Mouse (Mus musculus): ENCODE data around the gene Arrdc5. TPM values are rescaled to one million over a fixed set of nuclear protein-coding genes. Genes with fewer than 3 reads are reported as not detected.

Gene Arrdc5
- total and polyA plus RNA-seq, 3 experiments: not detected

- TF ChIP-seq CHD2 (IDR thresholded peaks at IDR 0.05; ENCODE audit: low read length) (no peak), SMC3 (IDR thresholded peaks at IDR 0.05; ENCODE audit: low read depth, low read length) (peak; percentile 59), USF2 (IDR thresholded peaks at IDR 0.05; ENCODE audit: borderline replicate concordance in 1 of 2, insufficient read depth in 1 of 2, low read depth in 1 of 2, low read length in 2 of 2) (no peak), POLR2A (IDR thresholded peaks at IDR 0.05; ENCODE audit: control insufficient read depth in 1 of 2, insufficient read depth in 1 of 2, low read depth in 1 of 2, low read length in 2 of 2, poor library complexity in 1 of 2) (peak; percentile 52 to 92; a peak in 3 of 4 replicates), ZC3H11A (IDR thresholded peaks at IDR 0.05; ENCODE audit: low read depth, low read length) (peak; percentile 31), MAFK (IDR thresholded peaks at IDR 0.05; ENCODE audit: borderline replicate concordance, low read depth, low read length) (no peak), ZKSCAN1 (IDR thresholded peaks at IDR 0.05; ENCODE audit: low read depth, low read length) (no peak), ZNF384 (IDR thresholded peaks at IDR 0.05; ENCODE audit: low read depth, low read length) (peak; percentile 18; the same call in 1 of the 2 replicates), HCFC1 (IDR thresholded peaks at IDR 0.05; ENCODE audit: low read depth, low read length) (peak; percentile 77)
Measured at GRCm38 (mm10) chr17:56276643-56277566, 23.2 kb downstream of the Arrdc5 start, which contains the start of gene Ticam1 (continued).

- peak; percentile 55 for DNase-seq (ENCODE audit: low read depth, low spot score)
- Histone ChIP-seq H3K27me3 (ENCODE audit: control insufficient read depth in 1 of 2, insufficient read depth in 2 of 2, low read length in 2 of 2) (no peaks in the 10 kb centered on the region), H3K4me1 (ENCODE audit: control insufficient read depth in 1 of 2, insufficient read depth in 2 of 2, low read length in 2 of 2) (peaks cover 3 to 9% of the 10 kb centered on the region in 2 experiments; a peak in 2 of 4 replicates), H3K27ac (ENCODE audit: control insufficient read depth, low read depth, low read length) (peak overlapping the region; percentile 61), H3K9ac (ENCODE audit: control insufficient read depth, low read depth, low read length, poor library complexity, severe bottlenecking) (peak overlapping the region; percentile 84), H3K9me3 (replicated peaks; ENCODE audit: insufficient read depth, low read length) (no peaks in the 10 kb centered on the region), H3K36me3 (ENCODE audit: control insufficient read depth in 1 of 2, insufficient read depth in 2 of 2, low read length in 2 of 2) (peaks cover 0 to 2% of the 10 kb centered on the region in 2 experiments; a peak in 2 of 4 replicates), H3K79me2 (ENCODE audit: control insufficient read depth, insufficient read depth, low read length, poor library complexity) (peaks cover 5% of the 10 kb centered on the region), H3K4me3 (ENCODE audit: control insufficient read depth in 1 of 2, insufficient read depth in 1 of 2, low read depth in 2 of 2, low read length in 2 of 2) (peak overlapping the region; percentile 84 to 86)
- TF ChIP-seq NRF1 (IDR thresholded peaks at IDR 0.05; ENCODE audit: insufficient read depth, low read depth, low read length, poor library complexity, severe bottlenecking) (0 out of 2 replicates have a peak, but pooled peaks have one; percentile 6), BHLHE40 (IDR thresholded peaks at IDR 0.05; ENCODE audit: borderline replicate concordance, low read depth, low read length) (no peak), ZNF384 (IDR thresholded peaks at IDR 0.05; ENCODE audit: low read depth, low read length) (peak; percentile 81), JUND (IDR thresholded peaks at IDR 0.05; ENCODE audit: low read depth, low read length) (no peak), TBP (IDR thresholded peaks at IDR 0.05; ENCODE audit: low read depth, low read length) (peak; percentile 46; the same call in 1 of the 2 replicates)
Measured at GRCm38 (mm10) chr17:56275842-56276480, 24.1 kb downstream of the Arrdc5 start.

- Histone ChIP-seq H3K4me1 (ENCODE audit: control insufficient read depth in 1 of 2, insufficient read depth in 2 of 2, low read length in 2 of 2) (peaks cover 3 to 9% of the 10 kb centered on the region in 2 experiments; a peak in 2 of 4 replicates), H3K4me3 (ENCODE audit: control insufficient read depth in 1 of 2, insufficient read depth in 1 of 2, low read depth in 2 of 2, low read length in 2 of 2) (no peak overlapping the region), H3K9me3 (replicated peaks; ENCODE audit: insufficient read depth, low read length) (no peaks in the 10 kb centered on the region), H3K27me3 (ENCODE audit: control insufficient read depth in 1 of 2, insufficient read depth in 2 of 2, low read length in 2 of 2) (no peaks in the 10 kb centered on the region), H3K9ac (ENCODE audit: control insufficient read depth, low read depth, low read length, poor library complexity, severe bottlenecking) (no peak overlapping the region), H3K36me3 (ENCODE audit: control insufficient read depth in 1 of 2, insufficient read depth in 2 of 2, low read length in 2 of 2) (peaks cover 0 to 6% of the 10 kb centered on the region in 2 experiments; a peak in 3 of 4 replicates), H3K79me2 (ENCODE audit: control insufficient read depth, insufficient read depth, low read length, poor library complexity) (peaks cover 7% of the 10 kb centered on the region), H3K27ac (ENCODE audit: control insufficient read depth, low read depth, low read length) (no peak overlapping the region)
- DNase-seq (ENCODE audit: low read depth, low spot score): no peak
- TF ChIP-seq ZKSCAN1 (IDR thresholded peaks at IDR 0.05; ENCODE audit: low read depth, low read length) (peak; percentile 89), TAL1 (IDR thresholded peaks at IDR 0.05; ENCODE audit: low read length) (no peak)
Measured at GRCm38 (mm10) chr17:56273986-56274385, 26.1 kb downstream of the Arrdc5 start.

Measured in MEL (cell line).